Mouse (Mus musculus) CD4-positive, CD25-positive, alpha-beta regulatory T cell, adult 4 months (primary cell): ENCODE measurements at regions not wholly inside any gene's neighbourhood (a gene's known extent, or its start where the extent isn't known, plus 50 kb on each side); places are given as distances from the start of the nearest gene placed in this dataset.

Experiments used
- ATAC-seq: one replicate; pipeline ENCODE4 v1.8.0; 2017

GRCm38 (mm10) chr13:44360016-44360415, 369.3 kb upstream of the Jarid2 start:
- peak; percentile 20 for ATAC-seq

DNA sequence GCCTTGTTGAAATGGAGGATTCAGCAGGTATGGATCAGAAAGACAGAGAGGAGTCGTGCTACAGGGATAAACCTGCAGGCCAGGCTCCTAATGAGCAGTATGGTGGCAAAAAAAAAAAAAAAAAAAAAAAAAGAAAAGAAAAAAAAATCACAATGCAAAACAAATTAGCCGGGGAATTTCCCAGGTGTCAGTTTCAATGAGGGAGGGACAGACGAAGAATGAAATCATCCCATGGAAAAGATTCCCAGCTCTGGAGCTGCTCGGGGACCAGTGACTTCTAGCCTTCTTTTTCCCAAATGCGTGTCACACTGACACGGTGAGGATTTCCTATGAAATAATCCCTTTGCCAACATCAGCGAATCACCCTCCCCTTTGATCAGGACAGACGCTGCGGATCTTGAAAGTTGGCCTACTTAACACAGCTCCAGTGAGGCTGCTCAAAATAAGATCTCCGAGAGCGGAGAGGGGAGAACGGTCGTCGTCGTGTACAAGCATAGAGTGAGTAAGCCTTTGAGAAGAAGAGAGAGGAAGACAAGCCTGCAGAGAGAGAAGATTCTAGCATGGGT, 368.5 kb upstream of the Jarid2 start:
- ATAC-seq, result no peak

- no peak for ATAC-seq
Observed at GRCm38 (mm10) chr13:44362293-44363005, 366.8 kb upstream of the Jarid2 start.

DNA sequence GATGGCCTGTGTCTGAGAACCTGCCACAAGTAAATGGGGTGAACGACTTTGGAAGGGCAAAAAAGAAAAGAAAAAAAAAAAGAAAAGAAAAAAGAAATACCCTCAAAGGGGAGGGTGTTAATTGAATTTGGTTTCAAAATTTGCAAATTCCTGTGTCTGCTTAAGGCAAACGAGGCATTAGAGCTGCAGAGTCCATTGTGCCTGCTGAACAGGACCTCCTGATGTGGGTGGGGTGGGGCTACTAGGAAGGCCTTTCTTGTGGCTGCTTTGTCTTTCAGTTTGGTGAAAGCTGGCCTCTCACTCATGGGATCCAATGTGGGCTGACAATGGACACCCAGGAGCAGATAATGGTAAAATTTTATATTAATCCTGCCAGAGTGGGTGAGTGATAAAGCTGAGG, 366.3 kb upstream of the Jarid2 start:
- no peak for ATAC-seq

DNA sequence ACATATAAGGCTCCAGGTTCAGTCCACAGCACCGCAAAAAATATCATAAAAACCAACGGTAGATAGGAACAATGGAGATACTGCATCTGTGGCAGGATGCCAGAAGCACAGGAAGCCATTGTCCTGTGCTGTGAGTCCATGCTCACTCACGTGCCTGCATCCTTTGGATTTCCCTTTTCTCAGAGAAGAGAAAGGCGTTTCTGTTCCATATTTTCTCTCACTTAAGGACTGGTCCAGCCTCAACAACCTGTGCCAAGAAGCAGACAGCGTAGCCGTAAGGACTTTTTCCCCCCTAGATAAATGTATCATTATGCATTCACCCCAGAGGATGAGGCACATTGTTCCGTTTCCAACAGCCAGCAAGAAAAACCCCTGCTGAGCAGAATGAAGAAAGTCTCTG, 360.0 kb upstream of the Jarid2 start:
- ATAC-seq, result no peak

DNA sequence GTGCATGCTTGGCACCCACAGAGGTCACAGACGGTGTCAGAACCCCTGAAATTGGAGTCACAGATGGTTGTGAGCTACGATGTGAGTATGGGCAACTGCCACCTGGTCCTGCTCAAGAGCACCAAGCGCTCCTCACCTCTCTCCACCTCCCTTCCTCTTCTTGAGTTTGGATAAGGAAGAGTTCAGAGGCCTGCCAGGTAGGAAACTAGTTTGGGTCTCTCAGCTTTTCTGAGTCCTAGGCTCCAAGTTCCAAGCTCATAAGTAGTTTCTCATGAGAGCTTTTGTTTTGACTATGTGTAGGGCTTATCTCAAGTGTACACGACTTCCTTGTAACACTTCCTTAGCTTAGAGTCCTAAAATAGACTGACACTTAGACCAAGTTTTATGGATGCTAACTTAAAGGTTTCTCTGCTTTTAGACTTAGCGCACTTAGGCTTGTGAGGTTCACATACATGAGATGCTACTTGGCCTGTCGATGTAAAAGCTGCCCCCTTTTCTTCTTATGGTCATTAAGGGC, 356.9 kb upstream of the Jarid2 start:
- ATAC-seq, result no peak

GRCm38 (mm10) chr13:44375476-44376159, 353.7 kb upstream of the Jarid2 start:
- peak; percentile 63 for ATAC-seq

- ATAC-seq, result no peak
Observed at GRCm38 (mm10) chr13:44376160-44376488, 353.1 kb upstream of the Jarid2 start.

DNA sequence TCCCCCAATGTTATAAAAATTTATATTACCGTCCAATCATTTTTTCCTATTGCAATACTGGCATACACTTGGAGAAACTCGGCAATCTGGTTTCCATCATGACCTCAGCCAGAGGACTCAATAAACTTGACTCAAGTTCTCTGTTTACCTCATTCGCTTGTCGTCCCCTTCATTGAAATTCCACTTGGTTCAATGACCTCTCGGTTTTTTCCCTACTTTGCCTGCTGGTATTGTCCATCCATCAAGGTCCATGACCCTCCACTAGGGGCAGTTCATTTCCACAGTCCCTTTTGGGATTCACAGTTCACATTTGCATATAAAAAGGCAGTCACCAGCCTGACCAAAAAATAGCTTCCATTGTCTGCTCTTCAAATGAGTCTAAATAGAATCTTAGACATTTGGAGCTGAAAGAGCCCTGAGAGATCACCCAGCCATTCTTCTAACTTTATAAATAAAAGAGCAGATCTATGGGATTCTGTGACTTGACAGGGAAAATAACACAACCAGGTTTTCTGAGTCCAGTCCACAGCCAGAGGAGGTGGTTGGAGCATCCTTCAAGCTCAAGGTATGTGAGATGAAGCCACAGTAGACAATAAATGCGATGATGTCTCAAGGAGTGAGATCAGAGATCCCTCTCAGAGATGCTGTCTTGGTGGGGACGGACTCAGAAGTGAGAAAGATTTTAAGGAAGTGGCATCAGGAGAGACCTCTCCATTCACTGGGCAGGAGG, 347.4 kb upstream of the Jarid2 start:
- ATAC-seq, result no peak

DNA sequence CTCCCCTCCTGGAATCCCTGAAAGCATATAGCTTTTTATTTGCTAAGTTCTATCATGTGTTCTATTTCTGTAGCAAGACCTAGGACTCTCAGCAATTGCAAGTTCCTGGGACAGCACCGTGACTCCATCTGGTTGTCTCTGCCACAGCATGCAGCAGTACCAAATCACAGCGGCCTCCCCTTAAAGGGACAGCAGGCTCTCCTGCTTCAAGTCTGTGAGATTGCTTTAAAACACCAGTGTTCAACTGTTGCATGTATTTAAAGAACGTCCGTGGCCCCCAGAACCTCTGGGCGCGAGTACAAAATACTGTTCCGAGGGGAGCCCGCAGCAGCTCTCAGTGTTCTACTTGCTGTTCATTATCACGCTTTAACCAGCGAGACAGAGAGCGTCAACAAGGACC, 346.0 kb upstream of the Jarid2 start:
- ATAC-seq, result no peak

DNA sequence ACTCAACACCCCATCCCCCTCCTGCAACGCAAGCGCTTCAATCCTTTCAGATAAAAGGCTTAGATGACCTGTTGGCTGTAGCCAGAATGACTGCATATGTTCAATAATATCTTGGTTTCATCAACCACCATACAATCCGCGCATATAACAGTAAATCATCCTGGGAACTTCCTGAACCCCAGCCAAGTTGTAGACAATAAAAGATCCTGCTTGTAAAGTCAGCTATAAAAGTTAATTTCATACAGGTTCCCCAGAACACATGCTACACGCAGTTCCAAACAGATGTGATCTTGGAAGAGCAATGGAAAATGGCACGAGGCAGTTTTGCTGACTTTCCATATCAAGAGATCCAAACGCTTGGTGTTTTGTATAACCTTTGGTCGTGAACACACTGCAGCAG, 342.5 kb upstream of the Jarid2 start:
- ATAC-seq, result no peak

GRCm38 (mm10) chr13:44389696-44390095, 339.6 kb upstream of the Jarid2 start:
- no peak for ATAC-seq

GRCm38 (mm10) chr13:44390666-44391390, 338.4 kb upstream of the Jarid2 start:
- ATAC-seq, result no peak

DNA sequence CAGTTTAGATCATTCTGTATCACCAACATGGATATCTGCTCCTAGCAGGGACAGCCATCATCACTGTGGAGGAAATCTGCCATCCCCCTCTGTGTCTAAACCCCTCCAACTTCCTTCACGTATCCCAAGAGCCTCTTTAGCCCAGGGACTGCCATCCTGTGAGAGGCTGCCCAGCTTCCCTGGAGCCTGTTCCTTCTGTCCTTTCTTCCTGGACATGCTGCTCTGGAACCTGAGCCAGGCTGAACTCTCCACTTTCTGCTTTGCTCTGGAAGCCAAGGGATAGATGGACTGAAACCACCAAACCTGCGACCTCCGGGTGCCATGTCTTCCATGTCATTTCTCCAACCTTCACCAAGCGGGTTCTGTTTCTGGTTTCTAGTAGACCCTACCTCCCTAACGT, 335.3 kb upstream of the Jarid2 start:
- no peak for ATAC-seq

DNA sequence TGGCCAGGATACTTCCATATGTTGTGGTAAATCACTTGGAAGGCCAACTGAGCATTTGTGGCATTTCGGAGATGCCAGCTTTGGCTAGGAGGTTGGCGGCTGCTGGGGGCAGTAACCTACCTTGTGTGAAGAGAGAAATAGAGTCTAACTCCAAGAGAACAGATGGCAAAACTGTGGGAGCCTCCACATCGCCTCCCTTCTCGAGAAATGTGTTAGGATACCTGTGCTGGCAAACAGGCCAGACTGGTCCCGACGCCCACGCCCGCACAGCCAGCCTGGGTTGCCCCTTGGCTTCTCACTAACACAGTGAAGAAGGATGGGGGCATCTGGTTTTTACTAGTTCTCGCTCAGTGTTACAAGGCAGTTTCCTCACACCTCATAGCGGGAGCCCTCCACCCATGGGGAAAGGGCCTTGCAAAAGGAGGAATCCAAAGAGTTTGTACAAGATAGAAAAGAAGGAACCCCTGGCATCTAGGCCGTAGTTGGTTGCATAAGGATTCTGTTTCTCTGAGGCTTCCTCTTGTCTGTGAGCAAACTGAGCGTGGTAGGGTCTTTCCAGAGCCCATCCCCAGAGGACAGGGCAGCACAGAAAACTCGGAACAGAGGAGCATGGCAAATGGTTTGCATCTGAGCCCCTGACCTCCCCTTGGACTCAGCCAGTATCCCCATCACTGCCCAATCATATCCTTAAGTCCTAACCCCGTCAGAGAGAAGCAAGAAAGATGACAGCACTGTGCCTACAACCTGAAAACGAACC, 330.5 kb upstream of the Jarid2 start:
- no peak for ATAC-seq

DNA sequence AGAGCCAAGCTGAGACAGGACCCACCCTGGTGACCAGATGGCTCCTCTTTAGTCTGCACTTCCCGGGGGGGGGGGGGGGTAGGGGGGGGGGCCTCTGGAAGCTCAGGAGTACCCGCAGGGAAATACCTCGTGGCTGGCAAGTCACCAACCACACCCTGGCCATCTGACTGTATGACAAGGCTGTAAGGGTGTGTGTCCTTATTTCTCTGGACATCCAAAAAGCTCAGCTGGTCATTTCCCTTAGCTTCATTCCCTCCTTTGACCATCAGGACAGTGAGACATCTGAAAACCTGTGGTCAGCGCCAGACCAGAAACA, 329.9 kb upstream of the Jarid2 start:
- no peak for ATAC-seq

DNA sequence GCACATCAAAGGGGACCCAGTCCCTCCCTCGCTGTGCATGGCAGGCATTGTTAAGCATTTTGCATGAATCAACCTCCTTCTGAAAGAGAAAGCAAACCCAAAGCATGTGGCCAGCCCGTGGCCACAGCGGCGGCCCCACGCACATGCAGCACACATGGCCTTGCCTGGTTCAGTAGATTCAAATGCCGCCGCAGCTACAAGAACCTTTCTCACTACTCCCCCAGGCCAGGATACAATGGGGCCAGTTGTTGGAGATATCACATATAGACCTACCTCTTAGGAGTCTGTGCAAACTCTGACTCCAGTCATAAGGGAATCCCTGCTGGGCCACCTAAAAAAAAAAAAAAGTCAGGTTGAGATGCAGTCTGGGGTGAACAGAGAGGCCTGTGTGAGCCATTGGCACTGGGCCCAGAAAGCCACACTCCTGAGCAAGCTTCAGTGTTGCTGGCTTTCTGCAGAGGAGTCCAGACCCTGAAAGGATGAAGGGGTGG, 329.4 kb upstream of the Jarid2 start:
- ATAC-seq, result no peak

- no peak for ATAC-seq
Observed at GRCm38 (mm10) chr13:44404010-44404575, 325.2 kb upstream of the Jarid2 start.

DNA sequence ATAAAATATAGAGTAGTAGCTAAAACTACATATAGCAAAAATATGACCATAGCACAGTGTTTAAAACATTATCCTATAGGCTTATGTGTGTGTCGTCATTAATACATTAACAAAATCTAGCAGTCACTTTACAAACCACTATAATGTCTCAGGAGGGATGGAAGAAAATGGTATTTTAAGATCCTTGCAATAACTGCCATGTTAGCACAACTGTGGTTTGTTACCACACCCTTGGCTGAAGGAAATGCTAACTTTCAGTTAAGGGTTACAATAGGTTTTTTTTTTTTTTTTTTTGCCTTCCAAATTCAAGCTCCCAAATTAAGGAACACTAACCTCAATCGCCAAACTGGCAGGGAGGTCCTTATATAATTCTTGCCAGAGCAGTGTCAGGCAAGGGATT, 322.0 kb upstream of the Jarid2 start:
- no peak for ATAC-seq

- ATAC-seq, result no peak
Observed at GRCm38 (mm10) chr13:44408619-44408959, 320.7 kb upstream of the Jarid2 start.

DNA sequence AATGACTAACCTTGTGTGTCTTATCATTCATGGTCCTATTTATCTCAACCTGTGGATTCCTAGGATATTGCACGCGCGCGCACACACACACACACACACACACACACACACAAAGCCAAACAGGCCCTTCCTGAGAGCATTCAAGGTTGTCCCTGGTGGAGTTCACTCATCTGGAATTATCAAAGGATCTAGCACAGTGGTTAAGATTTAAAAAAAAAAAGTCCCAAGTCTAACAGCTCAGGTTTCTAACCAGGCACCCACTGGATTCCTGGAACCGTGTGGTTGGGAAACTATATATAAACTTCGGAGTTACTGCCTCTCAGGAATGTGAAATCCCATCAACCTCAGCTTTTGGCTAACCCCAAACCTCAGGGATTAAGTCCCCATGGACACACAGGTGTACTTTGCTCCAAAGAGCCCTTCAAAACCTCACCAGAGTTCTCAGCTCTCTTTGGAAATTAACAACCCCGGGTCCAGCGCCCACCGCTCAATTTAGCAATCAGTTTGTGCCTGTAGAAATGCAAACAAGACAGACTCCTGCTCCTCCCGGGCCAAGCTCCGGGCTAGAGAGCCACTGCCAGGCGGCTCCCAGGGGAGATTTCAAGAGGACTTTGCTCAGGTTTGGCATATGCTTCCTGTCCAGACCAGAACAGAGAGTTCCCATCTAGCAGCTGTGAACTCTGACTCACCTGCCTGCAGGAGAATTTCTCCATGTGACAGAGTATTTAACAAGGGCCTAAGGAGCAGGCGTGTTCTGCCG, 320.1 kb upstream of the Jarid2 start:
- ATAC-seq, result no peak
